ENCODE assay signal across 1 mouse cellular context in the genomic region with DNA sequence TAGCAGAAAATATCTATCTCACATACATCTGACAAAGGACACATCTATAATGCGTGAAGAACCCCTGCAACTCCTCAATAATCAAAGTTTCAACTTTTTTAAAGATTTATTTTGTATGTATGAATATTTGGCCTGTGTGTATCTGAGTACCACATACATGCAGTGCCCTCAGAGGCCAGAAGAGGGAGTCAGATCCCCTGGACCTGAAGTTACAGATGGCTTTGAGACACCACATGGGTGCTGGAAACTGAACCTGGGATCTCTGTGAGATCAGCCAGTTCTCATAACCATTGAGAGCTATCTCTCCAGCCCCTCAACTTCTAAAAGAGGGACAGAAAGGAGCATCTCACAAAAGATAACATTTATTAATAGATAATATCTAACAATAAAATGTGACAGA.
A peak's percentile ranks its signal among the peaks of the same experiment; 100 is the strongest.
TF ChIP-seq lines count a peak whose summit lies in the region.

No protein-coding gene starts in this region.

TF ChIP-seq in MEL, 35 proteins besides CTCF, POLR2A, EP300 and RAD21:
- TF ChIP-seq SMC3 (IDR thresholded peaks at IDR 0.05; ENCODE audit: low read depth, low read length) (peak; percentile 62), MAX (IDR thresholded peaks at IDR 0.05; ENCODE audit: low read length) (no peak)
